Mouse (Mus musculus) neural tube, embryonic 14.5 days (tissue): ENCODE results near the gene Itpkc. TPM values are rescaled to one million over a fixed set of nuclear protein-coding genes. Genes with fewer than 3 reads are reported as not detected.

Source experiments
- ATAC-seq: fragments of 200-750 bp; cut with Nextera tagmentation; 2 replicates; pipeline ENCODE4 v1.8.0; 2017; ENCODE audit warnings: low read depth, mild to moderate bottlenecking, moderate TSS enrichment, moderate library complexity
- H3K27ac ChIP-seq: fragments of 300-500 bp; sonication (generic); 2 replicates; pipeline ENCODE4 v1.5.1; 2014; ENCODE audit warnings: low read depth, mild to moderate bottlenecking, control low read depth, low read length, moderate library complexity, mixed read lengths
- H3K27me3 ChIP-seq: fragments of 300-500 bp; sonication (generic); 2 replicates; pipeline ENCODE4 v1.6.1; 2014; ENCODE audit warnings: low read length; ENCODE audit not compliant: control insufficient read depth, insufficient read depth
- H3K36me3 ChIP-seq: fragments of 300-500 bp; sonication (generic); 2 replicates; pipeline ENCODE4 v1.6.1; 2014; ENCODE audit warnings: low read length, mixed read lengths; ENCODE audit not compliant: control insufficient read depth, insufficient read depth
- H3K4me1 ChIP-seq: fragments of 300-500 bp; sonication (generic); 2 replicates; pipeline ENCODE4 v1.6.1; 2014; ENCODE audit warnings: low read length; ENCODE audit not compliant: control insufficient read depth, insufficient read depth
- H3K4me2 ChIP-seq: fragments of 300-500 bp; sonication (generic); 2 replicates; pipeline ENCODE4 v1.6.1; 2014; ENCODE audit warnings: mild to moderate bottlenecking, low read depth, low read length, control low read depth
- H3K4me3 ChIP-seq: fragments of 300-500 bp; sonication (generic); 2 replicates; pipeline ENCODE4 v1.5.1; 2014; ENCODE audit warnings: low read depth, low read length, control low read depth, mixed read lengths
- H3K9ac ChIP-seq: fragments of 300-500 bp; sonication (generic); replicated peaks from 2 replicates; pipeline ENCODE4 v1.6.1; 2014; ENCODE audit warnings: low read depth, mild to moderate bottlenecking, control low read depth, low read length, mixed read lengths
- H3K9me3 ChIP-seq: fragments of 300-500 bp; sonication (generic); 2 replicates; pipeline ENCODE4 v1.6.1; 2016; ENCODE audit warnings: low read length; ENCODE audit not compliant: control insufficient read depth
- WGBS: fragments of 180-500 bp; shearing (Covaris S2); extraction: QIAGEN DNeasy Blood & Tissue Kit; methylation state at CpG from one replicate; pipeline ENCODE4 v1.1.7; 2014; 5-methylcytosine and 5-hydroxymethylcytosine counted together
- polyA plus RNA-seq: library from polyadenylated mRNA; unstranded; fragments of >200 nt; fragmentation: Nextera tagmentation; extraction: Ambion mirVana; gene quantifications from 2 replicates; pipeline ENCODE4 v1.2.1, GENCODE M21; 2014

The Itpkc gene
- polyA plus RNA-seq, 1 experiment from 2014 or later = 6.6 TPM

- Histone ChIP-seq H3K27me3 (no peaks in the 10 kb centered on the region), H3K27ac (no peak overlapping the region), H3K9me3 (no peaks in the 10 kb centered on the region), H3K4me1 (0 out of 2 replicates have a peak, but pooled peaks cover 2% of the 10 kb centered on the region), H3K4me2 (no peak overlapping the region), H3K4me3 (no peak overlapping the region), H3K36me3 (peaks cover 15% of the 10 kb centered on the region; the same call in 1 of the 2 replicates), H3K9ac (no peak overlapping the region)
- WGBS = 87% methylated on average over 7 of the region's 7 CpGs
- no peak for ATAC-seq
These were observed 9.9 kb downstream of the Itpkc start for GRCm38 (mm10) chr7:27218586-27218985.

GRCm38 (mm10) chr7:27212626-27213025 lies 15.8 kb downstream of the Itpkc start:
- WGBS = 85% methylated on average over 2 of the region's 2 CpGs
- no peaks in the 10 kb centered on the region for H3K4me1 ChIP-seq
- no peak overlapping the region for H3K9ac ChIP-seq
- no peak overlapping the region for H3K27ac ChIP-seq
- ATAC-seq = no peak
- H3K4me2 ChIP-seq = no peak overlapping the region
- H3K27me3 ChIP-seq = no peaks in the 10 kb centered on the region
- no peaks in the 10 kb centered on the region for H3K9me3 ChIP-seq
- peaks cover 58% of the 10 kb centered on the region for H3K36me3 ChIP-seq
- H3K4me3 ChIP-seq = no peak overlapping the region

DNA sequence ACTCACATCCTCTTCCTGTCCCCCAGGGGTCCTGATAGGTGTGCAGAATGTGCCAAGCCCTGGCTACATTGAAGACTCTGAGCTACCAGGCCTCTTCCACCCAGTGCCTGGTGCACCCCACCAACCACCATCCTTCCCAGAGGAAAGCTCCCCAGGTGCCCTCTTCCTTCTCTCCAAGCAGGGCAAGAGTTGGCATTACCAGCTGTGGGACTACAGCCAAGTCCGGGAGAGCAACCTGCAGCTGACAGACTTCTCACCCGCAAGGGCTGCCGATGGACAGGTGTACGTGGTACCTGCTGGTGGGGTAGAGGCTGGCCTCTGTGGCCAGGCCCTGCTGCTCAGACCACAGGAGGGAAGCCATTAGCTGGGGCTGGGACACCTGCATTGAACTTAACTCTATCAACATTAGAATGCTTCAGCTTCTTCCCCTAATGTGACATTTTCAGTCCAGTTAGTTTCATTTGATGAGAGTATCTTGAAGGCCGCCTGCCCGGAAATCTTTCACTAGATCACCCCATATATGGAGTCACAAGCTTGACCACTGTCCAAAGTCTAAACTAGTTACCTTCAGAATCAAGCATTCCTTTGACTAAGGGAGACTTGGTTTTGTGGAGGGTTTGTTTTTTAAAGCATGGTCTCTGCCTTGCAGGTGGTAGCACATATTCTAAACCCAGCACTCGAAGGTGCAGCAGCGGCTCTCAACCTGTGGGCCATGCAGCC lies 24.6 kb downstream of the Itpkc start:
- WGBS = 97% methylated on average over 8 of the region's 8 CpGs
- H3K4me1 ChIP-seq = no peaks in the 10 kb centered on the region
- peaks cover 23% of the 10 kb centered on the region; the same call in 1 of the 2 replicates for H3K36me3 ChIP-seq
- no peak overlapping the region for H3K27ac ChIP-seq
- no peaks in the 10 kb centered on the region for H3K27me3 ChIP-seq
- no peak overlapping the region for H3K4me2 ChIP-seq
- no peak overlapping the region for H3K9ac ChIP-seq
- no peaks in the 10 kb centered on the region for H3K9me3 ChIP-seq
- no peak overlapping the region for H3K4me3 ChIP-seq
- no peak for ATAC-seq

- 0 out of 2 replicates have a peak, but pooled peaks cover 4% of the 10 kb centered on the region for H3K36me3 ChIP-seq
- no peaks in the 10 kb centered on the region for H3K27me3 ChIP-seq
- H3K27ac ChIP-seq = no peak overlapping the region
- H3K4me1 ChIP-seq = peaks cover 14% of the 10 kb centered on the region
- ATAC-seq = no peak
- H3K4me2 ChIP-seq = no peak overlapping the region
- no peak overlapping the region for H3K9ac ChIP-seq
- H3K9me3 ChIP-seq = no peaks in the 10 kb centered on the region
- 95% methylated on average over 8 of the region's 8 CpGs for WGBS
- no peak overlapping the region for H3K4me3 ChIP-seq
These were observed 29.7 kb downstream of the Itpkc start for GRCm38 (mm10) chr7:27198779-27199178.

GRCm38 (mm10) chr7:27198355-27198754 lies 30.1 kb downstream of the Itpkc start:
- Histone ChIP-seq H3K9me3 (no peaks in the 10 kb centered on the region), H3K36me3 (0 out of 2 replicates have a peak, but pooled peaks cover 2% of the 10 kb centered on the region), H3K27me3 (no peaks in the 10 kb centered on the region), H3K9ac (no peak overlapping the region), H3K27ac (no peak overlapping the region), H3K4me2 (no peak overlapping the region), H3K4me1 (peaks cover 18% of the 10 kb centered on the region), H3K4me3 (no peak overlapping the region)
- no peak for ATAC-seq

DNA sequence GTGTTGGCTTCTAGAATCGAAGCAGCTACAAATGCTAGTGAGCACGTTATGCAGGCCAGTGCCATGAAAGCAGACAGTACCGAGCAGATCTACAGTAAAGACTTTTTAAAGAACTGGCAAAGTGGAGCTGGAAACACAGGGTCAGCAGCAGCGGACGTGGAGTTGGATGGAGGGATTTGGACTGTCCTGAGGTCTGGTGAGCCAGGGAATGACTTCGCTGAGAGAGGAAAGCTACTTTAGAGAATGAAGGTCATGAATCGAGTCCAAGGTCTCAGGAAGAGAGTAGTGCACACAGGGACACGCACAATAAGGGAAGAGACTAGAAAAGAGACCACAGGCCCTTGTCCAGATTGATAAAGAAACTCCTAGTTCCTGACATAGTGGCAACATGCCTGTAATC lies 30.8 kb downstream of the Itpkc start:
- ATAC-seq = no peak
- no peak overlapping the region for H3K4me3 ChIP-seq
- H3K9me3 ChIP-seq = no peaks in the 10 kb centered on the region
- 93% methylated on average over 8 of the region's 8 CpGs for WGBS
- H3K27me3 ChIP-seq = no peaks in the 10 kb centered on the region
- H3K4me2 ChIP-seq = no peak overlapping the region
- H3K27ac ChIP-seq = no peak overlapping the region
- 0 out of 2 replicates have a peak, but pooled peaks cover 2% of the 10 kb centered on the region for H3K36me3 ChIP-seq
- no peak overlapping the region for H3K9ac ChIP-seq
- H3K4me1 ChIP-seq = peaks cover 18% of the 10 kb centered on the region

DNA sequence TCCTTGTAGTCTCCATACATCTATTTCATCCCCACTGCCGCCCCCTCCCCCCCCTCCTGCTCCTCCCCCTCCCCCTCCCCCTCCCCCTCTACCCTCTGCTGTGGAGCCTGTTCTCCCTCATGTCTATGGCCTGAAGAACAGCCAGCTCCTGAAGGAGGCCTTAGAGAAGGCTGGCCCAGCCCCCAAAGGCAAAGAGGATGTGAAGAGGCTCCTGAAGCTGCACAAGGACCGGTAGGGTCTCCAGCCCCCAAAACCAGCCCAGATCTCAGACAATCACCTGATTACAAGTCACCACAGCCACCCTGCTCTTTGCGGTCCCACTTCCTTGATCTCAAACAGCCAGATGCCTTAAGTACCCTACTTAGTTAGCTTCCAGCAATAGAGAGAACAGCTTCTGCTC lies 31.3 kb downstream of the Itpkc start:
- Histone ChIP-seq H3K4me2 (no peak overlapping the region; the same call in 1 of the 2 replicates), H3K9ac (no peak overlapping the region), H3K4me1 (peaks cover 18% of the 10 kb centered on the region), H3K27me3 (no peaks in the 10 kb centered on the region), H3K4me3 (no peak overlapping the region), H3K27ac (no peak overlapping the region), H3K9me3 (no peaks in the 10 kb centered on the region), H3K36me3 (peaks cover 4% of the 10 kb centered on the region)
- no peak for ATAC-seq
- WGBS = 86% methylated on average over 3 of the region's 3 CpGs

DNA sequence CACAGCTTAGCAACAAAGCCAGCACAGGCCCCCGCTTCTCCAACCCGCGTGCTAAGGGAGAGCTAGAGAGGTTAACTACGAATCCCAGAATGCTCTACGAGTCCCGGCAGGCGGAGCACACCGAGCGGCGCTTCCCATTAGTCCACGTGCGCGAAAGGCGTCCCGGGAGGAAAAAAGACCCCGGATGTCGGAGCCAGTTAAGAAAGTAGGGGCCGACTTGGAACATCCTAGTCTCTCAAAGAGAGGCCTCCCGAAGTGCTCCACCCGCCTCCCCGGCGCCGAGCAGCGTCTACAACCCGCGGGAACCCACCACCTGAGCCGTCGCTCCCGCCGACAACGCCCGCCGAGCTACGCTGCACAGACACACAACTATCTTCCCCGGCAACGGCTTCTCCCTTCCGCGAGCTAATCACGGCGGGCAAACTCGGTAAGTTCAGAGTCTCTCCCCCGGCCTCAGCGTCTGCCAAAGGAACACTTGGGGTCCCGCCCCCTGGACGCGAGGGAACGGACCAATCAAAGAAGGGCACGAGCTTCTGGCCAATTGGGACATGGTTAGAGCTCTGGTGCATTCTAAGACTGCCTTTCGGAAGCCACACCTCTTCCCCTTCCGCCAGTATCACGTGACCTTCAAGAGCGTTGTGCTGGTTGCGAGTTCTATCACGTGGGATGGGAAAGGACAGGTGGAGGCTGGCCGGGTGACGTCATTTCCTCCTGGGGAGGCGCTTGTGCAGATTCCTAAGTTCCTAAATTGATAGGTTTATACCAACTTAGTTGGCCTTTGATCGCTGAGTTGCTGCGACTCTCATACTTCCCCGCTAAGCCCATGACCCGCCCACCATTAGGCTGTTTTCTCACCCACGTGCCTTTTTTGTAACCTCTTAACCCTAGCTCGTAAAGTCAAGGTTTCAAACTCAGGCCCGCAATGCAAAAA lies 32.5 kb downstream of the Itpkc start, which contains the start of the genes BC024978 and Snrpa:
Gene BC024978 (plus strand): TSS at position 101 of the 931 bp plus-strand sequence.
Gene Snrpa (minus strand): TSS at position 591 of the 931 bp plus-strand sequence.
- under 1% methylated on average over 61 of the region's 64 CpGs for WGBS
- H3K4me1 ChIP-seq = peaks cover 18% of the 10 kb centered on the region
- H3K27me3 ChIP-seq = no peaks in the 10 kb centered on the region
- peak within 1 kb of the TSS; percentile 96 for H3K27ac ChIP-seq
- H3K36me3 ChIP-seq = peaks cover 16% of the 10 kb centered on the region
- H3K9ac ChIP-seq = peak within 1 kb of the TSS; percentile 75
- H3K9me3 ChIP-seq = no peaks in the 10 kb centered on the region
- ATAC-seq = peak; percentile 99
- H3K4me3 ChIP-seq = peak within 1 kb of the TSS; percentile 79
- peak within 1 kb of the TSS; percentile 84 for H3K4me2 ChIP-seq
